Mouse (Mus musculus): ENCODE data around the gene Pts. TPM values are rescaled to one million over a fixed set of nuclear protein-coding genes. Genes with fewer than 3 reads are reported as not detected.
A peak's percentile ranks its signal among the peaks of the same experiment; 100 is the strongest.

Pts gene
- polyA plus RNA-seq (2014; fragmentation: Nextera tagmentation; extraction: Ambion mirVana), result 76.8 and 88.0 TPM in 2 replicates

DNA sequence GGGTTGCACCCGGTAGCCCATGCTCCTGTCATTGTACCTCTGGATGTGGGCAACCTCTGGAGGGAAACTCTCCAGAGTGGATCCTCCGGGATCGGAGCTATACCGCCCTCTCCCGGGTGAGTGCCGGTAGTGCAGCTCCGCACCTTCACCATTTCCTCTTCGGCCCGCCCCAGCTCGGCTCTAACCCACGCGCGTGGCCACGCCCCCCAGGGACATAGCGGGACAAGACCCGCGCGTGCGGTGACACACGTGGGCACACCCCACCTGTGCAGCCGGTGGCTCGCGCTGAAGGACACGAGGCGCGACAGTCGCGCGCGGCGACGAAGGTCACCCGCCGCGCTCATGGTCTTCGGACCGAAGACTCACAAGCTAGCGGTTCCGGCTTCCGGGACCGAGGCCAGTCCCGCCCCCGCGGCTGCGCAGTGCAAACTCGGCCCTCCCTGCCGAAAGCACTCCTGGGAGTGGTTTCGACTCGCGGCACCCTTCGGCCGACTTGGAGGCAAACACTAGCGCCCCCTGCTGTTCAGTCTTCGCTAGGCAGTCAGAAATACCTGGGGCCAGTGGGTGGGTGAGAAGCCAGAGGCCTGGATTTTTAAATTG lies at the start of gene Pts:
Gene Pts (minus strand): TSS at position 432 of the 600 bp plus-strand sequence.
- ATAC-seq (ENCODE audit: low FRiP score) (peak; percentile 99), DNase-seq (ENCODE audit: low spot score, missing footprints) (peak; percentile 99)
- Histone ChIP-seq H3K4me2 (peak within 1 kb of the TSS; percentile 57), H3K36me3 (ENCODE audit: control insufficient read depth, insufficient read depth, low read length) (no peaks in the 10 kb centered on the region), H3K4me3 (ENCODE audit: low read depth, low read length) (peak within 1 kb of the TSS; percentile 80), H3K9ac (ENCODE audit: low read length) (peak within 1 kb of the TSS; percentile 83), H3K27me3 (ENCODE audit: control insufficient read depth, insufficient read depth, low read length) (no peaks in the 10 kb centered on the region), H3K9me3 (ENCODE audit: control insufficient read depth, low read length) (no peaks in the 10 kb centered on the region), H3K4me1 (ENCODE audit: control insufficient read depth, insufficient read depth, low read length) (peaks cover 9% of the 10 kb centered on the region), H3K27ac (ENCODE audit: low read depth, low read length) (peak within 1 kb of the TSS; percentile 54; the same call in 1 of the 2 replicates)
- under 1% methylated on average over 54 of the region's 54 CpGs for WGBS

DNA sequence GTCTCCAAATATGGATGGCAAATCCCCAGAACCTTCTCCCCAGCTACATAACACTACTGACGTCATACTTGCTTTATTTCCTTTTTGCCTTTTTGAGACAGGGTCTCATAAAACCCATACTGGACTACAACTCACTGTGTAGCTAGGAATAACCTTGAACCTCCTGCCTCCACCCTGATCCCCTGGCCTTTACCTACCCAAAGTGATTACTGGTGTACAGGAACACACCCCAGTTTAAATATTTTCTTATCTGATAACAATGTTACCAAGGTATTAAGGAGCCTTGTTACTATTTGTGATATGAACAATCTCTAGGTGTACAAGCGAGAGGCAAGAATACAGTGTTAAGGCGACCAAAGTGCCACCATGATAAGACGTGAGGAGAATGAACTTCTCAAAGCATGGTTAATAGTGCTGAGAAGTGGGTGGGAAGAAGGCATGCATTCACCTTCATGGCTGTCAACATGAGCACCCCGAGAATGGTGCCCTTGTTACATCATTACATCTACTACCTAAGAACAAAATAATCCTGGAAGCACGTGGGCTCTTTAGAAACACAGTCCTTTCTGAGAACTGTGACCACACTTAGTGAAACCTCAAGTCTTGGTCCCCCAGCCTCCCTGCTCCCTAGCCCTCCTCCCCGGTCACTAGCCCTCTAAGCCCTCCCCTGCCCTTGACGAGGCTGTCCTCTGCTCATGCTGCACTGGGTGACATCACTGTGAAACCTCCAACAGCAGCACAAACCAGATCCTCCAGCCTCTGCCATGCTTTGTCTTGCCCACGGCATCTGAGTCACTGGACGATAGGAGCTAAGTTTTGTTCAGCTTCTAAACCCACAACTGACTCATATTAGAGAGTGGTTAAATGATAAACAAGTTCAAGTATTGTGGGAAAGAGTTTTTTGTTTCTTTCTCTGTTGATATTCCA lies 41.3 kb upstream of the Pts start:
- Histone ChIP-seq H3K27ac (ENCODE audit: low read depth, low read length) (no peak overlapping the region), H3K4me1 (ENCODE audit: control insufficient read depth, insufficient read depth, low read length) (no peaks in the 10 kb centered on the region), H3K36me3 (ENCODE audit: control insufficient read depth, insufficient read depth, low read length) (no peaks in the 10 kb centered on the region), H3K9me3 (ENCODE audit: control insufficient read depth, low read length) (no peaks in the 10 kb centered on the region), H3K4me3 (ENCODE audit: low read depth, low read length) (no peak overlapping the region), H3K9ac (ENCODE audit: low read length) (no peak overlapping the region), H3K4me2 (no peak overlapping the region), H3K27me3 (ENCODE audit: control insufficient read depth, insufficient read depth, low read length) (no peaks in the 10 kb centered on the region)
- DNase-seq (ENCODE audit: low spot score, missing footprints) (no peak), ATAC-seq (ENCODE audit: low FRiP score) (no peak)
- WGBS, result 83% methylated on average over 10 of the region's 10 CpGs

DNA sequence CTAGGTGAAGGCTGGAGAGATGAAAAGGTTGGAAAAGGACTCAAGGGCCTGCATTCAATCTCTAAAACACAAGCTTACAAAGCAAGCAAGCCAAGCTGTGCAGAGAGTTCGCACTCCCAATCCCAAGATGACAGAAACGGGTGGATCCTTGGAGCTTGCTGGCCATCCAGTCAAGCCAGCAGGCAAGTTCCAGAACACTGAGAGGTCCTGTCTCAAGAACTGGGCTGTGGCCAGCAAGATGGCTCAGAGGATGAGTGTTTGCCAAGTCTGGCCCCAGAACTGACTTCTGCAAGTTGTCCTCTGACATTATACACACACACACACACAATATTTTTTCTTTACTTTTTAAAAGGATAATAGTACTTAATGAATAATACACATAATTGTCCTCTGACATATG lies 39.4 kb upstream of the Pts start:
- H3K9ac ChIP-seq (ENCODE audit: low read length), result no peak overlapping the region
- no peak for DNase-seq (ENCODE audit: low spot score, missing footprints)
- WGBS, result 98% methylated on average over 2 of the region's 2 CpGs
- H3K9me3 ChIP-seq (ENCODE audit: control insufficient read depth, low read length), result no peaks in the 10 kb centered on the region
- no peaks in the 10 kb centered on the region for H3K36me3 ChIP-seq (ENCODE audit: control insufficient read depth, insufficient read depth, low read length)
- no peaks in the 10 kb centered on the region for H3K27me3 ChIP-seq (ENCODE audit: control insufficient read depth, insufficient read depth, low read length)
- no peak overlapping the region for H3K27ac ChIP-seq (ENCODE audit: low read depth, low read length)
- H3K4me3 ChIP-seq (ENCODE audit: low read depth, low read length), result no peak overlapping the region
- no peak overlapping the region for H3K4me2 ChIP-seq
- no peak for ATAC-seq (ENCODE audit: low FRiP score)
- H3K4me1 ChIP-seq (ENCODE audit: control insufficient read depth, insufficient read depth, low read length), result no peaks in the 10 kb centered on the region

DNA sequence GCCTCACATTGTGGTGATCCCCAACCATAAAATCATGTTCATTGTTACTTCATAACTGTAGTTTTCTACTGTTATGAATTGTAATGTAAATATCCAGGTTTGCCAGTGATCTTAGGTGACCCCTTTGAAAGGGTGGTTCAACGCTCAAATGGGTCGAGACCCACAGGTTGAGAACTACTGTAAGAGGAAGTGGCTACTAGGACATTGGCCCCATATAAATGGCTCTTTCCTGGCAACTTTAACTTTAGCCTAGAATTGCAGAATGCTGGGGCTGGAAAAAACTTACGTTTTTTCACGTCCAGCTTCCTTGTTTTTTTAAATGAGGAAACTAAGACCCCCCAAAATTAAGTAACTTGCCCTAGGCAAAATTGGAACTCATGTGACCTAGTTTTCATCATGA lies 38.8 kb upstream of the Pts start:
- Histone ChIP-seq H3K4me1 (ENCODE audit: control insufficient read depth, insufficient read depth, low read length) (no peaks in the 10 kb centered on the region), H3K27me3 (ENCODE audit: control insufficient read depth, insufficient read depth, low read length) (no peaks in the 10 kb centered on the region), H3K9me3 (ENCODE audit: control insufficient read depth, low read length) (no peaks in the 10 kb centered on the region), H3K27ac (ENCODE audit: low read depth, low read length) (no peak overlapping the region), H3K9ac (ENCODE audit: low read length) (no peak overlapping the region), H3K4me2 (no peak overlapping the region), H3K4me3 (ENCODE audit: low read depth, low read length) (no peak overlapping the region), H3K36me3 (ENCODE audit: control insufficient read depth, insufficient read depth, low read length) (no peaks in the 10 kb centered on the region)
- ATAC-seq (ENCODE audit: low FRiP score) (no peak), DNase-seq (ENCODE audit: low spot score, missing footprints) (no peak)
- WGBS, result 90% methylated on average over 4 of the region's 4 CpGs

DNA sequence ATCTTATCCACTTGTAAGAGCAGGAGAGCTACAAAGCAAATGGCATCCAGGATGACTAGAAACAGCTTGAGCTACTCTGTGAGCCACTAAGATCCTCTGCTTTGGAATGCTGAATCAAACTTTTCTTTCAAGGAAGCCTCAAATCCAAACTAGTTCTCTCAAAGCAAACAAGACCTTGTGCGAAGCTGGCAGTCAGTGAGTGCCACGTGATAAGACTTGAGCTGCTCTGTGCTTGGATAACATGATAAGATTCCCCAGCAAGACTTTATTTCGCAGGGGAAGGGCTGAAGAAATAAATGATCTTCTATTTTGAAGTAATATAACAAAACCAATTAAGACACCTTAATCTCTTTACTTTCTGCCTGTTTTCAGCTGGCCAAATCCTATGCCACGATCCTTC lies 37.4 kb upstream of the Pts start:
- Histone ChIP-seq H3K9me3 (ENCODE audit: control insufficient read depth, low read length) (no peaks in the 10 kb centered on the region), H3K4me3 (ENCODE audit: low read depth, low read length) (no peak overlapping the region), H3K36me3 (ENCODE audit: control insufficient read depth, insufficient read depth, low read length) (no peaks in the 10 kb centered on the region), H3K4me1 (ENCODE audit: control insufficient read depth, insufficient read depth, low read length) (no peaks in the 10 kb centered on the region), H3K27me3 (ENCODE audit: control insufficient read depth, insufficient read depth, low read length) (no peaks in the 10 kb centered on the region), H3K27ac (ENCODE audit: low read depth, low read length) (no peak overlapping the region), H3K4me2 (no peak overlapping the region), H3K9ac (ENCODE audit: low read length) (no peak overlapping the region)
- DNase-seq (ENCODE audit: low spot score, missing footprints) (no peak), ATAC-seq (ENCODE audit: low FRiP score) (no peak)
- WGBS, result 79% methylated on average over 4 of the region's 4 CpGs

DNA sequence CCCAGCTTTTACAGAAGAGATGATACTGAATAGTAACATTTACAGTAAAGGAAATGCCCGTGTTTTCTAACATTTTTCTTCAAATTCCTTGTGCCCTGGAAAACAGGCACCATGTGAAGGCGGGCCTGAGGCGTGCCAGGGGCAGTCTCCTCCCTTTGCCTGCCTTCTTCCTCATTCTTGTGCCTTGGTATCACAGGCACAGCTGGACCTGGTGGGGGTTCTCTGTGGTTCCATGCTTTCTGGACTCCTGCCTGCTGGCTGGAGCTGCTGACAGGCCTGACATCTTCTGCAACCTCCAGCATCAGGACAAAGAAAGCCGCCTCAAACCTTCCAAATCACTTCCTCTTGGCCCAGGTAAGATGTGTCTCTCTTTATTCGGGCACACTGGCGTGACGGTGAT lies 36.6 kb upstream of the Pts start:
- no peaks in the 10 kb centered on the region for H3K9me3 ChIP-seq (ENCODE audit: control insufficient read depth, low read length)
- no peaks in the 10 kb centered on the region for H3K27me3 ChIP-seq (ENCODE audit: control insufficient read depth, insufficient read depth, low read length)
- 78% methylated on average over 7 of the region's 7 CpGs for WGBS
- no peak overlapping the region for H3K4me3 ChIP-seq (ENCODE audit: low read depth, low read length)
- ATAC-seq (ENCODE audit: low FRiP score) (no peak), DNase-seq (ENCODE audit: low spot score, missing footprints) (no peak)
- H3K4me2 ChIP-seq, result no peak overlapping the region
- no peak overlapping the region for H3K9ac ChIP-seq (ENCODE audit: low read length)
- no peaks in the 10 kb centered on the region for H3K36me3 ChIP-seq (ENCODE audit: control insufficient read depth, insufficient read depth, low read length)
- no peaks in the 10 kb centered on the region for H3K4me1 ChIP-seq (ENCODE audit: control insufficient read depth, insufficient read depth, low read length)
- H3K27ac ChIP-seq (ENCODE audit: low read depth, low read length), result no peak overlapping the region

DNA sequence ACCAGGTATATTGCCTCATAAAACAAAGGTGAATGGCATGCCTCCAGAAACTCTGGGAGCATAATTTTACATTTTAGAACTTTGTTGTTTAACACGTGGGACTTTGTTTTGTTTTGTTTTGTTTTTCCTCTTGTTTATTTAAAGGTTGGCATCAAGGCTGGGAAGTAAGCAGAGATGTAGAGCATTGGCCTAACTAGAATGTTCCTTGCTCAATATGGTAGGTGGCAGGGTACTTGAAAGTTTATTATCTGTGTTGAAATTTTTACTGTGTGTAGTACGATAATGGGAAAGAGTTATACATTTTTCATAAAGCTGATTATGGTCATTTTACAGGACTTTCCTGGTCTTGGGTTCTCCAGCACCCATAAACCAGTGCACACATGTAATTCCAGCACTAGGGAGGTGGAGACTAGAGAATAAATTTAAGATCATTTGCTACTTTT lies 33.4 kb upstream of the Pts start:
- Histone ChIP-seq H3K9me3 (ENCODE audit: control insufficient read depth, low read length) (no peaks in the 10 kb centered on the region), H3K36me3 (ENCODE audit: control insufficient read depth, insufficient read depth, low read length) (no peaks in the 10 kb centered on the region), H3K9ac (ENCODE audit: low read length) (no peak overlapping the region), H3K27me3 (ENCODE audit: control insufficient read depth, insufficient read depth, low read length) (no peaks in the 10 kb centered on the region), H3K4me1 (ENCODE audit: control insufficient read depth, insufficient read depth, low read length) (no peaks in the 10 kb centered on the region), H3K4me3 (ENCODE audit: low read depth, low read length) (no peak overlapping the region), H3K4me2 (no peak overlapping the region), H3K27ac (ENCODE audit: low read depth, low read length) (no peak overlapping the region)
- DNase-seq (ENCODE audit: low spot score, missing footprints) (no peak), ATAC-seq (ENCODE audit: low FRiP score) (no peak)
- 87% methylated on average over 2 of the region's 2 CpGs for WGBS

DNA sequence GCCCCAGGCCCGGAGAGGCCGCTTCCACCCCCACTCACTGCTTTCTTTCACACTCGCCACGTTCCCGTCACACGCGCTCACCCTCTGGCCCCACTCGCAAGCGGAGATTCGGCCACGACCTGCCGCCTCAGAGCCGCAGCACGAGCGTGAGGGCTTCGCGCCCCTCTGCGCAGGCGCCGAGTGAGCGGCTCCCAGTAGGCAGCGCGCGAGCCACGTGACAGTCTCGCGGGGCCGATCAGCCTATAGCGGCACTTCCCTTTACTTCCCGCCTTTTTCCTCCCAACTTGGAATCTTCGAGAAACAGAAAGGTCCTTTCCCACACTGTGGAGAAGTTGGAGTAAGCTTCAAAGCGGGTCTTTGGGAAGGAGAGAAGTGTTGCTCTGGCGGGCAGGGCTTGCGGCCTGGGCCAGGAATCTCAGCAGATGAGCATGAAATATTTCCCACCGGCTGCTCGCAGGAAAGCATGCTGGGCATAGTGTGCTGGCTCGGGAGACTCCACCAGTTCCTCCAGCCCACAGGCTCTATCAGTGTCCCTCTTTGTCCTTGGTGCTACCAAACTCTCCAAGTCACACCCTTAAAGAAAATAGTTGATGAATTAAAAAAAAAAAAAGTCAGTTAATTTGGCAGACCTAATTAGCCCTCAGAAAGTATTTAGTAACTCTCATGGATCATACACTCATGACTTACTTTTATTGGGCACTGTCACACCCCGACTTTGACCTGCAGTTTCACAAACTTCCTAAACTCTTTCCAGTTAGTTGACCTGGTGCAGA lies 32.8 kb upstream of the Pts start, which contains the start of gene Tex12:
Gene Tex12 (minus strand): TSS at position 181 of the 773 bp plus-strand sequence.
- Histone ChIP-seq H3K27me3 (ENCODE audit: control insufficient read depth, insufficient read depth, low read length) (no peaks in the 10 kb centered on the region), H3K4me2 (no peak within 1 kb of the TSS), H3K4me1 (ENCODE audit: control insufficient read depth, insufficient read depth, low read length) (no peaks in the 10 kb centered on the region), H3K36me3 (ENCODE audit: control insufficient read depth, insufficient read depth, low read length) (no peaks in the 10 kb centered on the region), H3K9ac (ENCODE audit: low read length) (no peak within 1 kb of the TSS), H3K9me3 (ENCODE audit: control insufficient read depth, low read length) (no peaks in the 10 kb centered on the region), H3K4me3 (ENCODE audit: low read depth, low read length) (no peak within 1 kb of the TSS), H3K27ac (ENCODE audit: low read depth, low read length) (no peak within 1 kb of the TSS)
- 87% methylated on average over 38 of the region's 38 CpGs for WGBS
- no peak for DNase-seq (ENCODE audit: low spot score, missing footprints)
- ATAC-seq (ENCODE audit: low FRiP score), result no peak
